Mouse (Mus musculus): ENCODE measurements around the gene Vgll3. TPM values are rescaled to one million over a fixed set of nuclear protein-coding genes. Genes with fewer than 3 reads are reported as not detected.

Vgll3 gene
- 0.11 and 0.16 TPM in 2 replicates for polyA plus RNA-seq (2015; fragmentation: Nextera tagmentation; extraction: Ambion mirVana)

DNA sequence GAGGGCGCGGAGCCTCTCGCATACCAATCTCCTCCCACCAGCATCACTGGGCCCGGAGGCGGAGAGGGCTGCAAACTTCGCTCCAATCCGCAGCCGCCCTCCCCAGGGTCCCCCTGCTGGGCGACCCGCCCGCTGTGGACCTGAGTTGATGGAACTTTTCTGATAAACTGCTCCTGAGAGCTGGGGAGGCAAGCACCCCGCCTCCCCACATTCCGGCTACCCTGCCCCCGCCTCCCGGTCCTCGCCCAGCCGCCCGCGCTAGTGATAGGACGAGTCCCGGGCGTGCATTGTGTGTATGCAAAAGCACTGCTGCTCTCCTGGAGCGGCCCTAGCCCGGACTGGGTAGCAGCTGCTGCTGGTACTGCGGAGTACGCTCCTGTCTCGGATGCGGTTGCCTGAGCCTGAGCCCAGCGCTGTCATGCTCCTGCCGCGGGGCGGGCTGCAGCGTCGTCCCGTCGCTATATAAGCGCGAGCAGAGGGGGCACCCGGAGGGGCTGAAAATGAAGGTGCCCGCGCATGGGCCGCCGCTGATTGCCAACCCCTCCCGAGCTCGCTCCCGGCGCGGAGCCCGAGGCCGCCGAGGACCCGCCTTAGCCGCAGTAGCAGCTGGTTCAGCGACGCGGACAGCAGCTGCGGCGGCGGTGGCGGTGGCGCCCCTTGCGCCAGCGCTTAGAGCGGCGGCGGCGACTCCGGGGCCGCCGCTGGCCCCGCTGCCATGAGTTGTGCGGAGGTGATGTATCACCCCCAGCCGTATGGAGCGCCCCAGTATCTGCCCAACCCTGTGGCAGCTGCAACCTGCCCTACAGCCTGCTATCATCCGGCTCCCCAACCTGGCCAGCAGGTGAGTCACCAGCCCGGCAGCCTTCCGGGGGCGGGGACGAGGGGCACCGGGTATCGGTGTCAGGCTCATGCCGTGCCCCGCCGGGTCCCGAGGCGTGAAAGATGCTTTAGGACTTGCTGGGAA, at the start of gene Vgll3:
Gene Vgll3 (plus strand): TSS at position 340 of the 964 bp plus-strand sequence.
- Histone ChIP-seq H3K9me3 (replicated peaks; ENCODE audit: control insufficient read depth, low read length) (no peaks in the 10 kb centered on the region), H3K4me1 (ENCODE audit: control insufficient read depth, low read depth, low read length) (no peaks in the 10 kb centered on the region; the same call in 1 of the 2 replicates), H3K27ac (ENCODE audit: low read length) (no peak within 1 kb of the TSS), H3K36me3 (ENCODE audit: control insufficient read depth, insufficient read depth) (no peaks in the 10 kb centered on the region), H3K4me2 (ENCODE audit: low read depth, low read length) (peak within 1 kb of the TSS; percentile 63), H3K9ac (ENCODE audit: low read depth, low read length) (no peak within 1 kb of the TSS), H3K4me3 (ENCODE audit: low read depth, low read length) (peak within 1 kb of the TSS; percentile 53), H3K27me3 (ENCODE audit: control insufficient read depth, insufficient read depth, low read depth, low read length) (peaks cover 19% of the 10 kb centered on the region)
- peak; percentile 79 for ATAC-seq (ENCODE audit: low read depth)
- WGBS (ENCODE audit: insufficient replicate concordance): under 1% methylated on average over 76 of the region's 86 CpGs

- no peak overlapping the region for H3K9ac ChIP-seq (ENCODE audit: low read depth, low read length)
- H3K27ac ChIP-seq (ENCODE audit: low read length): no peak overlapping the region
- ATAC-seq (ENCODE audit: low read depth): no peak
- no peaks in the 10 kb centered on the region for H3K4me1 ChIP-seq (ENCODE audit: control insufficient read depth, low read depth, low read length)
- H3K27me3 ChIP-seq (ENCODE audit: control insufficient read depth, insufficient read depth, low read depth, low read length): no peaks in the 10 kb centered on the region
- H3K36me3 ChIP-seq (ENCODE audit: control insufficient read depth, insufficient read depth): no peaks in the 10 kb centered on the region
- H3K4me2 ChIP-seq (ENCODE audit: low read depth, low read length): no peak overlapping the region
- H3K9me3 ChIP-seq (replicated peaks; ENCODE audit: control insufficient read depth, low read length): no peaks in the 10 kb centered on the region
- H3K4me3 ChIP-seq (ENCODE audit: low read depth, low read length): no peak overlapping the region
These were observed 49.1 kb upstream of the Vgll3 start for GRCm38 (mm10) chr16:65765976-65766375.

DNA sequence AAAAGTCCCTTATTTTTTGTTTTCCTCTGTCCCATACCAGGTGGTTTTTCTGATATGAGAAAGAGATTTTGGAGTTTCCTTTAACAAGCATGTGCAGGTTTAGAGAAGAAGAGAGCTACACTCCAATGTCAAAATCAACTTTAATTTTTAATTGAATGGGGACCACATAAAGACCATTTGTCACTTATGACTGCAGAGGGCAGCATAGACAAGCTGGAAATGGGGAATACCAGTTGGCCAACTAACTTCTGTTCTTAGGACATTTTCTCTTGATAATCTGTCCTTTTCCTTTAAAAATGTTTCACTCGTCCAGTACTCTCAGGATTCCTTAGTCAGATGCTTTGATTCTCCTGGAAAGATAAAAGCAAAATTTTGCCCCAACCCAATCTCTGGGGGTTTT, 29.1 kb upstream of the Vgll3 start:
- Histone ChIP-seq H3K4me1 (ENCODE audit: control insufficient read depth, low read depth, low read length) (no peaks in the 10 kb centered on the region), H3K9ac (ENCODE audit: low read depth, low read length) (no peak overlapping the region), H3K36me3 (ENCODE audit: control insufficient read depth, insufficient read depth) (no peaks in the 10 kb centered on the region), H3K27me3 (ENCODE audit: control insufficient read depth, insufficient read depth, low read depth, low read length) (no peaks in the 10 kb centered on the region), H3K4me2 (ENCODE audit: low read depth, low read length) (no peak overlapping the region), H3K9me3 (replicated peaks; ENCODE audit: control insufficient read depth, low read length) (no peaks in the 10 kb centered on the region), H3K27ac (ENCODE audit: low read length) (no peak overlapping the region), H3K4me3 (ENCODE audit: low read depth, low read length) (no peak overlapping the region)
- 40% methylated on average over 1 of the region's 1 CpGs for WGBS (ENCODE audit: insufficient replicate concordance)
- no peak for ATAC-seq (ENCODE audit: low read depth)

DNA sequence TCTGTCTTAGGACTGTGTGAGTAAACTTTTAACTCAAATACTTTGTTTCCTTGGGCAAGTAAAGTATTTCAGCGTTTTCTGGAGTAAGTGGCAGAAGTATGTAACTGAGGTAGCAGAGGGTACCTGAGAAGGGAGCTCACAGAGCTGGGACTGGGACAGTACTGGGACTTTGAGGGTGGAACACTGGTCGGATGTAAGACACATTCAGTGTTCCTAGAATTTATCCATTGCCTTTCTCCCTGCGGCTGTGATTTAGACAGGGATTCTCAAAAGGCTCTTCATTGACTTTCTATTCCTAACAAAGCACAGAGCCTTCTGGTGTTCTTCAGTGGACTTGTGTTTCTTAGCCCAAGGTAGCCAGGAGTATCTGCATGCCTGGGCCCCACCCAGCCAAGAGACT, 1.0 kb downstream of the Vgll3 start:
- H3K4me2 ChIP-seq (ENCODE audit: low read depth, low read length): no peak overlapping the region

GRCm38 (mm10) chr16:65818779-65819178, 3.7 kb downstream of the Vgll3 start:
- Histone ChIP-seq H3K27me3 (ENCODE audit: control insufficient read depth, insufficient read depth, low read depth, low read length) (peaks cover 19% of the 10 kb centered on the region), H3K9ac (ENCODE audit: low read depth, low read length) (no peak overlapping the region), H3K36me3 (ENCODE audit: control insufficient read depth, insufficient read depth) (no peaks in the 10 kb centered on the region), H3K27ac (ENCODE audit: low read length) (no peak overlapping the region), H3K4me2 (ENCODE audit: low read depth, low read length) (no peak overlapping the region), H3K4me3 (ENCODE audit: low read depth, low read length) (no peak overlapping the region), H3K4me1 (ENCODE audit: control insufficient read depth, low read depth, low read length) (no peaks in the 10 kb centered on the region; the same call in 1 of the 2 replicates), H3K9me3 (replicated peaks; ENCODE audit: control insufficient read depth, low read length) (no peaks in the 10 kb centered on the region)
- no peak for ATAC-seq (ENCODE audit: low read depth)
- WGBS (ENCODE audit: insufficient replicate concordance): 57% methylated on average over 8 of the region's 8 CpGs

More for the DNA sequence above, 1.0 kb downstream of the Vgll3 start:
- no peak overlapping the region for H3K4me3 ChIP-seq (ENCODE audit: low read depth, low read length)
- ATAC-seq (ENCODE audit: low read depth): no peak
- no peaks in the 10 kb centered on the region for H3K9me3 ChIP-seq (replicated peaks; ENCODE audit: control insufficient read depth, low read length)
- H3K9ac ChIP-seq (ENCODE audit: low read depth, low read length): no peak overlapping the region
- no peak overlapping the region for H3K27ac ChIP-seq (ENCODE audit: low read length)
- 23% methylated on average over 3 of the region's 3 CpGs for WGBS (ENCODE audit: insufficient replicate concordance)
- no peaks in the 10 kb centered on the region for H3K36me3 ChIP-seq (ENCODE audit: control insufficient read depth, insufficient read depth)
- H3K4me1 ChIP-seq (ENCODE audit: control insufficient read depth, low read depth, low read length): no peaks in the 10 kb centered on the region; the same call in 1 of the 2 replicates
- H3K27me3 ChIP-seq (ENCODE audit: control insufficient read depth, insufficient read depth, low read depth, low read length): peaks cover 19% of the 10 kb centered on the region

- Histone ChIP-seq H3K4me1 (ENCODE audit: control insufficient read depth, low read depth, low read length) (no peaks in the 10 kb centered on the region), H3K27ac (ENCODE audit: low read length) (no peak overlapping the region), H3K9ac (ENCODE audit: low read depth, low read length) (no peak overlapping the region), H3K9me3 (replicated peaks; ENCODE audit: control insufficient read depth, low read length) (no peaks in the 10 kb centered on the region), H3K4me3 (ENCODE audit: low read depth, low read length) (no peak overlapping the region), H3K36me3 (ENCODE audit: control insufficient read depth, insufficient read depth) (no peaks in the 10 kb centered on the region), H3K27me3 (ENCODE audit: control insufficient read depth, insufficient read depth, low read depth, low read length) (peaks cover 6% of the 10 kb centered on the region), H3K4me2 (ENCODE audit: low read depth, low read length) (no peak overlapping the region)
- no peak for ATAC-seq (ENCODE audit: low read depth)
- 49% methylated on average over 2 of the region's 2 CpGs for WGBS (ENCODE audit: insufficient replicate concordance)
These were observed 5.7 kb downstream of the Vgll3 start for GRCm38 (mm10) chr16:65820803-65821202.

GRCm38 (mm10) chr16:65823721-65824120, 8.7 kb downstream of the Vgll3 start:
- Histone ChIP-seq H3K4me1 (ENCODE audit: control insufficient read depth, low read depth, low read length) (no peaks in the 10 kb centered on the region), H3K27ac (ENCODE audit: low read length) (no peak overlapping the region), H3K9ac (ENCODE audit: low read depth, low read length) (no peak overlapping the region), H3K4me3 (ENCODE audit: low read depth, low read length) (no peak overlapping the region), H3K9me3 (replicated peaks; ENCODE audit: control insufficient read depth, low read length) (no peaks in the 10 kb centered on the region), H3K27me3 (ENCODE audit: control insufficient read depth, insufficient read depth, low read depth, low read length) (no peaks in the 10 kb centered on the region), H3K36me3 (ENCODE audit: control insufficient read depth, insufficient read depth) (no peaks in the 10 kb centered on the region), H3K4me2 (ENCODE audit: low read depth, low read length) (no peak overlapping the region)
- no peak for ATAC-seq (ENCODE audit: low read depth)
- 67% methylated on average over 6 of the region's 6 CpGs for WGBS (ENCODE audit: insufficient replicate concordance)

GRCm38 (mm10) chr16:65828141-65828565, 13.1 kb downstream of the Vgll3 start:
- H3K27ac ChIP-seq (ENCODE audit: low read length): no peak overlapping the region
- 62% methylated on average over 9 of the region's 9 CpGs for WGBS (ENCODE audit: insufficient replicate concordance)
- no peaks in the 10 kb centered on the region for H3K36me3 ChIP-seq (ENCODE audit: control insufficient read depth, insufficient read depth)
- no peak overlapping the region for H3K4me2 ChIP-seq (ENCODE audit: low read depth, low read length)
- H3K4me1 ChIP-seq (ENCODE audit: control insufficient read depth, low read depth, low read length): no peaks in the 10 kb centered on the region
- no peaks in the 10 kb centered on the region for H3K27me3 ChIP-seq (ENCODE audit: control insufficient read depth, insufficient read depth, low read depth, low read length)
- H3K4me3 ChIP-seq (ENCODE audit: low read depth, low read length): no peak overlapping the region
- ATAC-seq (ENCODE audit: low read depth): no peak
- H3K9me3 ChIP-seq (replicated peaks; ENCODE audit: control insufficient read depth, low read length): no peaks in the 10 kb centered on the region
- no peak overlapping the region for H3K9ac ChIP-seq (ENCODE audit: low read depth, low read length)

DNA sequence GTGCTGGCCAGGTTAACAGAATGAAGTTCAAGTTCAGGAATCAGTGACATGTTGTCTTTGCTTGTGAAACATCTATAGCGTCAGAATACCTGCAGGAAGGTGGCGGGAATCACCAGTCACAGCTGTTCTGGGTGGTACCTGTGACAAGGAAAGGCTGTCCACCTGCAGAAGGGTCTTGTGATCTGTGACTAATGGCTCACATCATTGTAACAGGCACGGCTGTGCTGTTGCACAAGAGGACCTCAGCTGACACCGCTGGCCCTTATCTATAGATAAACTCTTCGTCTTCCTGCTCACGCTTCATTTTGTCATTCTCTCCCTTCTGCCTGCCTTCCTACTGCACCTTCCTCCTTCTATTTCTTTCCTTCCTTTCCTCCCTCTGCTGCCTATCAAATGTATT, 14.0 kb downstream of the Vgll3 start:
- 67% methylated on average over 6 of the region's 6 CpGs for WGBS (ENCODE audit: insufficient replicate concordance)

More for the DNA sequence above, 14.0 kb downstream of the Vgll3 start:
- Histone ChIP-seq H3K4me2 (ENCODE audit: low read depth, low read length) (no peak overlapping the region), H3K9me3 (replicated peaks; ENCODE audit: control insufficient read depth, low read length) (no peaks in the 10 kb centered on the region), H3K27me3 (ENCODE audit: control insufficient read depth, insufficient read depth, low read depth, low read length) (no peaks in the 10 kb centered on the region), H3K27ac (ENCODE audit: low read length) (no peak overlapping the region), H3K9ac (ENCODE audit: low read depth, low read length) (no peak overlapping the region), H3K36me3 (ENCODE audit: control insufficient read depth, insufficient read depth) (no peaks in the 10 kb centered on the region), H3K4me1 (ENCODE audit: control insufficient read depth, low read depth, low read length) (no peaks in the 10 kb centered on the region), H3K4me3 (ENCODE audit: low read depth, low read length) (no peak overlapping the region)
- ATAC-seq (ENCODE audit: low read depth): no peak
